14 mouse cellular contexts compared by ENCODE assay signal in genomic region chr7:141042539-141042938, GRCm38 (mm10). TPM values are rescaled to one million over a fixed set of nuclear protein-coding genes. Genes with fewer than 3 reads are reported as not detected.
A peak's percentile ranks its signal among the peaks of the same experiment; 100 is the strongest.
DNase-seq lines count a peak whose midpoint lies in the region; ATAC-seq and TF ChIP-seq lines count a peak whose summit lies in the region.
"Had no signal": no experiment of that assay in that cellular context is flagged by ENCODE, and none has a peak within 500 bp of the region (broad histone marks: within the 10 kb centered on the region; RNA-seq: fewer than 3 reads in every experiment).

No protein-coding gene starts in this region.

- H3K4me3 ChIP-seq in lung, embryonic 16.5 days (ENCODE audit: low read length), result no peak overlapping the region
- H3K4me3 ChIP-seq in lung, adult 2 months (replicated peaks; ENCODE audit: extremely low read depth, low read depth, low read length), result no peak overlapping the region
- H3K4me3 ChIP-seq in liver, embryonic 13.5 days (replicated peaks), result no peak overlapping the region
- H3K4me3 ChIP-seq: forebrain, embryonic 13.5 days; midbrain, embryonic 13.5 days; neural tube, embryonic 12.5 days had no signal

- H3K9me3 ChIP-seq in lung, embryonic 16.5 days (ENCODE audit: control insufficient read depth, low read length), result no peaks in the 10 kb centered on the region
- no peaks in the 10 kb centered on the region for H3K9me3 ChIP-seq in liver, embryonic 13.5 days (replicated peaks)
- H3K9me3 ChIP-seq: forebrain, embryonic 13.5 days; midbrain, embryonic 13.5 days; neural tube, embryonic 12.5 days had no signal

- no peak overlapping the region for H3K9ac ChIP-seq in lung, embryonic 16.5 days (ENCODE audit: low read length)
- peak overlapping the region; percentile 0; the same call in 1 of the 2 replicates for H3K9ac ChIP-seq in liver, embryonic 13.5 days
- H3K9ac ChIP-seq: forebrain, embryonic 13.5 days; midbrain, embryonic 13.5 days; neural tube, embryonic 12.5 days had no signal

- TF ChIP-seq POLR2A in lung, adult 2 months (IDR thresholded peaks at IDR 0.05; ENCODE audit: borderline replicate concordance, extremely low read depth, low read depth, low read length), result no peak

- 44% methylated on average over 4 of the region's 4 CpGs for WGBS in lung, embryonic 16.5 days
- 63% methylated on average over 4 of the region's 4 CpGs for WGBS in lung, adult 2 months
- WGBS in liver, embryonic 13.5 days (ENCODE audit: insufficient replicate concordance), result 12% methylated on average over 4 of the region's 4 CpGs

- TF ChIP-seq CTCF in lung, adult 2 months (IDR thresholded peaks at IDR 0.05; ENCODE audit: insufficient read depth, low read length), result no peak

- DNase-seq in lung, adult 2 months, result no peak
- peak; percentile 42 for DNase-seq in liver, embryonic 13.5 days
- no peak for DNase-seq in ovary, postnatal 10 days (ENCODE audit: low spot score)
- no peak for DNase-seq in layer of hippocampus, postnatal 14 days (ENCODE audit: low spot score in 2 of 2)
- no peak for DNase-seq in left cerebral cortex, adult 8-10 months (ENCODE audit: low spot score in 2 of 2)
- DNase-seq: heart, adult 18-20 months; heart, postnatal 4 days; kidney, adult 18-20 months had no signal

- H3K4me1 ChIP-seq in lung, embryonic 16.5 days (replicated peaks; ENCODE audit: control insufficient read depth, insufficient read depth, low read length), result peaks cover 16% of the 10 kb centered on the region
- H3K4me1 ChIP-seq in lung, adult 2 months (ENCODE audit: control insufficient read depth, insufficient read depth, low read length), result peaks cover 17% of the 10 kb centered on the region
- peaks cover 75% of the 10 kb centered on the region for H3K4me1 ChIP-seq in liver, embryonic 13.5 days (replicated peaks)
- H3K4me1 ChIP-seq: forebrain, embryonic 13.5 days had no signal

- peak overlapping the region; percentile 57 for H3K27ac ChIP-seq in lung, embryonic 16.5 days (ENCODE audit: low read length)
- peak overlapping the region; percentile 79 for H3K27ac ChIP-seq in liver, embryonic 13.5 days
- H3K27ac ChIP-seq: forebrain, embryonic 13.5 days; midbrain, embryonic 13.5 days had no signal

- ATAC-seq in lung, embryonic 16.5 days (ENCODE audit: low read depth), result no peak
- peak; percentile 70 for ATAC-seq in erythroid progenitor cell, adult 5-6 weeks (replicated peaks; ENCODE audit: low FRiP score, poor library complexity, severe bottlenecking)
- peak; percentile 78 for ATAC-seq in liver, embryonic 13.5 days (ENCODE audit: low read depth)
- ATAC-seq: forebrain, embryonic 13.5 days; midbrain, embryonic 13.5 days had no signal

- no peaks in the 10 kb centered on the region for H3K27me3 ChIP-seq in lung, embryonic 16.5 days (ENCODE audit: control insufficient read depth, insufficient read depth, low read depth, low read length)
- no peaks in the 10 kb centered on the region for H3K27me3 ChIP-seq in liver, embryonic 13.5 days
- H3K27me3 ChIP-seq: forebrain, embryonic 13.5 days; neural tube, embryonic 12.5 days had no signal

- H3K4me2 ChIP-seq in lung, embryonic 16.5 days (ENCODE audit: low read depth, low read length), result no peak overlapping the region
- peak overlapping the region; percentile 38; the same call in 1 of the 2 replicates for H3K4me2 ChIP-seq in liver, embryonic 13.5 days
- H3K4me2 ChIP-seq: forebrain, embryonic 13.5 days; midbrain, embryonic 13.5 days; neural tube, embryonic 12.5 days had no signal

- H3K36me3 ChIP-seq in lung, embryonic 16.5 days (ENCODE audit: control insufficient read depth, insufficient read depth, low read length), result no peaks in the 10 kb centered on the region
- H3K36me3 ChIP-seq in liver, embryonic 13.5 days, result no peaks in the 10 kb centered on the region
- H3K36me3 ChIP-seq: midbrain, embryonic 13.5 days; neural tube, embryonic 12.5 days had no signal

RNA-seq across cellular contexts. Expression of gene Gm17387, which starts 13.6 kb away (rescaled TPM):
- not detected in 2 replicates for polyA plus RNA-seq in lung, embryonic 16.5 days (2015; fragmentation: Nextera tagmentation; extraction: Ambion mirVana)
- not detected in 2 replicates for polyA plus RNA-seq in lung, adult 2 months (2012; rRNA removed)
- not detected in 2 replicates for total RNA-seq in erythroid progenitor cell, adult 5-6 weeks (2015; ENCODE audit: low replicate concordance)
- not detected in 2 replicates for total RNA-seq in erythroid progenitor cell, adult 5-6 weeks (2017; ENCODE audit: low replicate concordance)
- polyA plus RNA-seq in liver, embryonic 13.5 days (2015; fragmentation: Nextera tagmentation; extraction: Ambion mirVana), result not detected in 2 replicates
- not detected for total RNA-seq in layer of hippocampus, postnatal 14 days (2021)
- not detected for total RNA-seq in left cerebral cortex, adult 8-10 months (2022)
- total RNA-seq: heart, adult 18-20 months; heart, postnatal 4 days had no signal
- polyA plus RNA-seq: forebrain, embryonic 13.5 days; lung, postnatal 0 days; midbrain, embryonic 13.5 days; neural tube, embryonic 12.5 days had no signal

RNA-seq across cellular contexts. Expression of gene B4galnt4, which starts 18.4 kb away (rescaled TPM):
- 3.2 and 3.8 TPM in 2 replicates for polyA plus RNA-seq in lung, embryonic 16.5 days (2015; fragmentation: Nextera tagmentation; extraction: Ambion mirVana)
- polyA plus RNA-seq in lung, adult 2 months (2012; rRNA removed), result 0.33 and 0.36 TPM in 2 replicates
- total RNA-seq in erythroid progenitor cell, adult 5-6 weeks (2015; ENCODE audit: low replicate concordance), result not detected in 2 replicates
- total RNA-seq in erythroid progenitor cell, adult 5-6 weeks (2017; ENCODE audit: low replicate concordance), result 0.26 TPM in 1 of 2 replicates, not detected in the other
- polyA plus RNA-seq in liver, embryonic 13.5 days (2015; fragmentation: Nextera tagmentation; extraction: Ambion mirVana), result 0.75 and 0.81 TPM in 2 replicates
- total RNA-seq in layer of hippocampus, postnatal 14 days (2021), result 10 to 100 TPM; 90.0 to 97.9 TPM
- 10 to 100 TPM; 64.5 to 81.0 (median 79.2) TPM for total RNA-seq in left cerebral cortex, adult 8-10 months (2022)
- total RNA-seq: heart, adult 18-20 months had no signal

RNA-seq across cellular contexts. Expression of gene Ifitm6, which starts 24.8 kb away (rescaled TPM):
- 1.5 and 1.8 TPM in 2 replicates for polyA plus RNA-seq in lung, embryonic 16.5 days (2015; fragmentation: Nextera tagmentation; extraction: Ambion mirVana)
- polyA plus RNA-seq in lung, adult 2 months (2012; rRNA removed), result 10.6 and 24.3 TPM in 2 replicates
- total RNA-seq in erythroid progenitor cell, adult 5-6 weeks (2015; ENCODE audit: low replicate concordance), result 172 and 212 TPM in 2 replicates
- 65.6 and 95.9 TPM in 2 replicates for total RNA-seq in erythroid progenitor cell, adult 5-6 weeks (2017; ENCODE audit: low replicate concordance)
- 2.7 and 2.9 TPM in 2 replicates for polyA plus RNA-seq in liver, embryonic 13.5 days (2015; fragmentation: Nextera tagmentation; extraction: Ambion mirVana)
- not detected for total RNA-seq in layer of hippocampus, postnatal 14 days (2021)
- total RNA-seq in left cerebral cortex, adult 8-10 months (2022), result under 1 TPM in 2 of 4 experiments, not detected in 2; 0.87 to 0.88 TPM
- total RNA-seq: heart, adult 18-20 months had no signal
- polyA plus RNA-seq: forebrain, embryonic 13.5 days had no signal

RNA-seq across cellular contexts. Expression of gene Ifitm3, which starts 32.0 kb away (rescaled TPM):
- polyA plus RNA-seq in lung, embryonic 16.5 days (2015; fragmentation: Nextera tagmentation; extraction: Ambion mirVana), result 262 and 316 TPM in 2 replicates
- 560 and 814 TPM in 2 replicates for polyA plus RNA-seq in lung, adult 2 months (2012; rRNA removed)
- 156 and 271 TPM in 2 replicates for total RNA-seq in erythroid progenitor cell, adult 5-6 weeks (2015; ENCODE audit: low replicate concordance)
- 73.5 and 106 TPM in 2 replicates for total RNA-seq in erythroid progenitor cell, adult 5-6 weeks (2017; ENCODE audit: low replicate concordance)
- polyA plus RNA-seq in liver, embryonic 13.5 days (2015; fragmentation: Nextera tagmentation; extraction: Ambion mirVana), result 53.9 and 61.7 TPM in 2 replicates
- 10 to 100 TPM in 1 of 2 experiments, 1 to 10 TPM in 1; 6.9 to 13.0 TPM for total RNA-seq in layer of hippocampus, postnatal 14 days (2021)
- 10 to 100 TPM; 12.2 to 26.6 (median 17.7) TPM for total RNA-seq in left cerebral cortex, adult 8-10 months (2022)

RNA-seq across cellular contexts. Expression of gene Pkp3, which starts 35.5 kb away (rescaled TPM):
- polyA plus RNA-seq in lung, embryonic 16.5 days (2015; fragmentation: Nextera tagmentation; extraction: Ambion mirVana), result 16.6 and 18.5 TPM in 2 replicates
- 23.8 and 47.7 TPM in 2 replicates for polyA plus RNA-seq in lung, adult 2 months (2012; rRNA removed)
- total RNA-seq in erythroid progenitor cell, adult 5-6 weeks (2015; ENCODE audit: low replicate concordance), result 4.3 TPM in 1 of 2 replicates, not detected in the other
- total RNA-seq in erythroid progenitor cell, adult 5-6 weeks (2017; ENCODE audit: low replicate concordance), result 0.91 and 1.3 TPM in 2 replicates
- polyA plus RNA-seq in liver, embryonic 13.5 days (2015; fragmentation: Nextera tagmentation; extraction: Ambion mirVana), result 0.70 and 0.71 TPM in 2 replicates
- not detected for total RNA-seq in layer of hippocampus, postnatal 14 days (2021)
- total RNA-seq in left cerebral cortex, adult 8-10 months (2022), result under 1 TPM in 1 of 4 experiments, not detected in 3; 0.57 TPM
- polyA plus RNA-seq: forebrain, embryonic 13.5 days had no signal

Comparison
In these comparisons a context has a peak if more than half of its experiments do, and no peak if none do; other contexts are left out.
1. RNA of gene B4galnt4, which starts 18.4 kb away (total RNA-seq): 90.0 to 97.9 TPM in layer of hippocampus, postnatal 14 days and 64.5 to 81.0 TPM in left cerebral cortex, adult 8-10 months; 0.26 TPM in erythroid progenitor cell, adult 5-6 weeks; every median in the first group is over 10 times any median in the second.
2. RNA of gene Ifitm6, which starts 24.8 kb away (total RNA-seq): 65.6 to 212 TPM in erythroid progenitor cell, adult 5-6 weeks; 0.87 to 0.88 TPM in left cerebral cortex, adult 8-10 months and not detected in layer of hippocampus, postnatal 14 days; every median in the first group is over 10 times any median in the second.